ENCODE assay signal across 9 mouse cellular contexts in the genomic region with DNA sequence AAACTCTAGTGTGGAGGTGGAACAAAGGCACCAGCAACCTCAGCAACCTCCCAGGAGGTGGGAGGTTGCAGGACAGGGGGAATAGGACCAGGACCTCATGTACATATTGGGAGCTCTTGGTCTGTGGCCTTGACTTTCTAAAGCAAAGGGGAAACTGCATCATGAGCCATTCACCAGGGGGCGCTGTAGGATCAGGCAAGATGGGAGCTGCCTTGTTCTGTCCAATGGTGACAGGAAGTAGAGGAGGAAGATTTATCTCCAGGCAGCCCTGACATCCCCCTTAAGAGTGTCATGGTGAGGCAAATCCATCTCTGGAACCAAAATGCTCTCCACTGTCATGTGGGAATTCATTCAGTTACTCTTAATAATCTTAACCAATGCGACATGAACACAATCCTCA. TPM values are rescaled to one million over a fixed set of nuclear protein-coding genes. Genes with fewer than 3 reads are reported as not detected.
DNase-seq lines count a peak whose midpoint lies in the region; ATAC-seq lines count a peak whose summit lies in the region.
"Had no signal": no experiment of that assay in that cellular context is flagged by ENCODE, and none has a peak within 500 bp of the region (broad histone marks: within the 10 kb centered on the region; RNA-seq: fewer than 3 reads in every experiment).

No protein-coding gene starts in this region.

- H3K9me3 ChIP-seq in forebrain, embryonic 12.5 days = no peaks in the 10 kb centered on the region
- no peaks in the 10 kb centered on the region for H3K9me3 ChIP-seq in hindbrain, embryonic 10.5 days
- H3K9me3 ChIP-seq: heart, embryonic 15.5 days had no signal

- ATAC-seq in forebrain, embryonic 12.5 days (ENCODE audit: low FRiP score) = peak; percentile 45; the same call in 1 of the 2 replicates

- no peak overlapping the region for H3K4me2 ChIP-seq in forebrain, embryonic 12.5 days
- H3K4me2 ChIP-seq: heart, embryonic 15.5 days had no signal

- peaks cover 16% of the 10 kb centered on the region for H3K36me3 ChIP-seq in forebrain, embryonic 12.5 days (replicated peaks)
- H3K36me3 ChIP-seq in hindbrain, embryonic 10.5 days = peaks cover 40% of the 10 kb centered on the region
- H3K36me3 ChIP-seq: heart, embryonic 15.5 days had no signal

- H3K4me3 ChIP-seq in forebrain, embryonic 12.5 days (replicated peaks) = no peak overlapping the region
- no peak overlapping the region for H3K4me3 ChIP-seq in hindbrain, embryonic 10.5 days
- H3K4me3 ChIP-seq: heart, embryonic 15.5 days had no signal

- 38% methylated on average over 2 of the region's 2 CpGs for WGBS in forebrain, embryonic 12.5 days
- WGBS in hindbrain, embryonic 10.5 days = 45% methylated on average over 2 of the region's 2 CpGs

- no peak overlapping the region for H3K27ac ChIP-seq in forebrain, embryonic 12.5 days
- H3K27ac ChIP-seq in hindbrain, embryonic 10.5 days = no peak overlapping the region
- H3K27ac ChIP-seq: heart, embryonic 15.5 days had no signal

- DNase-seq in ES-CJ7 (ENCODE audit: low read depth, low spot score) = peak; percentile 80
- peak; percentile 75 for DNase-seq in c-Kit-negative CD71-positive TER-119-positive erythroid progenitor cells, embryonic 14.5 days (ENCODE audit: low read depth, low spot score)
- DNase-seq in hindbrain, embryonic 10.5 days (ENCODE audit: low spot score) = peak; percentile 82
- DNase-seq in layer of hippocampus, adult 9-10 months (ENCODE audit: low spot score) = peak; percentile 50
- peak; percentile 93 for DNase-seq in lung, postnatal 14 days
- peak; percentile 53 for DNase-seq in retina, adult 2 months (ENCODE audit: low read depth, low spot score)
- peak; percentile 62 to 75 for DNase-seq in urinary bladder, adult 18-20 months (ENCODE audit: low spot score in 2 of 2)

- no peaks in the 10 kb centered on the region for H3K27me3 ChIP-seq in forebrain, embryonic 12.5 days
- no peaks in the 10 kb centered on the region for H3K27me3 ChIP-seq in hindbrain, embryonic 10.5 days (ENCODE audit: insufficient read depth, poor library complexity, severe bottlenecking)
- H3K27me3 ChIP-seq: heart, embryonic 15.5 days had no signal

- no peak overlapping the region for H3K9ac ChIP-seq in forebrain, embryonic 12.5 days
- H3K9ac ChIP-seq: heart, embryonic 15.5 days had no signal

- no peaks in the 10 kb centered on the region for H3K4me1 ChIP-seq in forebrain, embryonic 12.5 days
- H3K4me1 ChIP-seq in hindbrain, embryonic 10.5 days (replicated peaks) = peaks cover 7% of the 10 kb centered on the region; the same call in 1 of the 2 replicates
- H3K4me1 ChIP-seq: heart, embryonic 15.5 days had no signal

RNA-seq across cellular contexts. Expression of gene Adamts7, which starts 43.6 kb away (rescaled TPM):
- polyA plus RNA-seq in forebrain, embryonic 12.5 days (2016; fragmentation: Nextera tagmentation; extraction: Ambion mirVana) = 19.9 and 21.7 TPM in 2 replicates
- polyA plus RNA-seq in hindbrain, embryonic 10.5 days (2016; fragmentation: Nextera tagmentation; extraction: Ambion mirVana) = 16.1 and 16.2 TPM in 2 replicates
